Mouse (Mus musculus): Measurements from ENCODE around the gene Nr1d2.
"Not testable (repeated sequence)": the region's sequence is repeated elsewhere in the genome, so short reads cannot be mapped to it uniquely, and the experiment has no call there.

The Nr1d2 gene

DNA sequence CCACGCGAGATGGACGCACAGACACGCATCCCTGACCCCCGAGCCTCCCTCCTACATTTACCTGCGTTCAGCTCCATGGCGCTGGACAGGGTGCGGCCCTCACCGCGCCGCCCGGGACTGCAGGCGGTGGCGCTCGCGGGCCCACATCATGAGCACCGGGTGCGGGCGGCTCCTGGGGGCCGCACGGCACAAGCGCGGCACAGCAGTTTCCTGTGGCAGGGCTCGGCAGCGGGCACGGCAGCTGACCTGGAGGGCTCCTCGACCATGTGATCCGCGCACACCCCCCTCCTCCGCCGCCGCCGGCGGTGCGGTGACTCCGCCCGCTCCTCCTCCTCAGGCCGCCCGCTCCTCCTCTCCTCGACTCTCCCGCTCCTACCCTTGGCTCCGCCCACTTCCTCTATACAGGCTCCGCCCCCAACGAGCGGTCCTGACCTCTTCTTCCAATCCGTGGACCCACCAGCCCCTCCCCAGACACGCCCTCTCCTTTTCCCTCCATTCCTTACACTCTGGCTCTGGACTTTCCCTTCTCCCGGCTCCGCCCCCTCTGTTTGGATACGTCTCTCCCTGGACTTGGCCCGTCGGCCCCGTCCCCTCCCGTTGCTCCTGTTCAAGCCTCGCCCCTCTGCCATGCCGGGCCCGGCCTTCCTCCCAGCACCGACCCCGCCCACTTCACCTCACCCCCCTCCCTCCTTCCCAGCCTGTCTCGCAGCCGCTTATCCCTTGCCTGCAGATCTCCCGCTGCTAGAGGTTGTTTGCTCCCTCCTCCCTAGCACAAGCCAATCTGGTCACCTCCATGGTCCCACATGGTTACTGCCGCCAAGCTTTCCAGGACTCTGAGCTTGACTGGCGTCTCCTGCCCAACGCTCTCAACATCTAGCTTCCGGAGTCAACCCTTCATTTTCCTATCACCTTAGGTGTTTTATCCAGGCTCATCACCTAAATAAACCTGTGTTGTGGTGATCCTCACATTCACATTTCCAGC lies at the start of gene Nr1d2:
Gene Nr1d2, minus strand, starts transcription at position 378 of the 982 bp plus-strand sequence.
- peak; percentile 96 to 97 for DNase-seq (ENCODE audit: low spot score in 2 of 2)

DNA sequence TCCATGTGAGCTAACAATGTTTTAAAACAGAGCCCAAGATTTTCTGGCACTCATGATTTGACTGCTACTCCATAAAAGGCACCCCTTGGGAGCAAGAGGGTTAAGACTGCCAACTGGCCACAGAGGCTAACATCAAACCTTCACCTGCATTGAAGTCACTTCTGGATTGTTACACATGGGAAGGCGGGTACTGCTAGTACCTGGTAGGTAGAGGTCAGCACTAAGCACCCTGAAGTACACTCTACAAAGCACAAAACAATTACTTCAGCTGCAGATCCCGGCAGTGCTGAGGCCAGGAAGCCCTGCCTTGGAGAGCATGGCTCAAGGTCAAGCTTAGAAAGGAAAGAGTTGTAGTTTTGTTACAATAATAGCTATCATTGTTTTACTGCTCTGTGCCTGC lies 48.5 kb upstream of the Nr1d2 start:
- no peak for DNase-seq (ENCODE audit: low spot score in 2 of 2)

GRCm38 (mm10) chr14:18286441-18286840 lies 47.5 kb upstream of the Nr1d2 start:
- no peak for DNase-seq (ENCODE audit: low spot score in 2 of 2)

GRCm38 (mm10) chr14:18285476-18285875 lies 46.5 kb upstream of the Nr1d2 start:
- DNase-seq (ENCODE audit: low spot score in 2 of 2) = no peak

- DNase-seq (ENCODE audit: low spot score in 2 of 2) = no peak
Measured at GRCm38 (mm10) chr14:18284581-18284980, 45.7 kb upstream of the Nr1d2 start.

GRCm38 (mm10) chr14:18280375-18280774 lies 41.4 kb upstream of the Nr1d2 start:
- DNase-seq (ENCODE audit: low spot score in 2 of 2) = no peak

DNA sequence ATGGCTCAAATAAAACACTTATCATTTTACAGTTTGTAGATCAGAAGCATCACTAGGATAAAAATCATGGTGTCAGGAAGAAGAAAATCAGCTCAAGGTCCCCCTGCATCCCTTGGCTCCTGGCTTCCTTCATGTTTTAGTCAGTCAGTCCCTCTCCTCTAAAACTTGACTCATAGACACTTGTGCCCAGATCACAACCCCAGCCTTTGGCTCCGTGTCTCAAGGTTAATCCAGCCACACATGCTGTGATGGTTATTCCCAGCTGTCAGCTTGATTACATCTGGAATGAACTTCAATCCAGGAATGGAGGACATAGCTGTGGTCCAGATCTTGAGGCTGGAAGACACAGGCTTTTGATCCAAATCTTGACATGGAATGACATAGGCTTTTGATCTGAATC lies 35.6 kb upstream of the Nr1d2 start:
- no peak for DNase-seq (ENCODE audit: low spot score in 2 of 2)

GRCm38 (mm10) chr14:18271666-18272065 lies 32.7 kb upstream of the Nr1d2 start:
- no peak for DNase-seq (ENCODE audit: low spot score in 2 of 2)

DNA sequence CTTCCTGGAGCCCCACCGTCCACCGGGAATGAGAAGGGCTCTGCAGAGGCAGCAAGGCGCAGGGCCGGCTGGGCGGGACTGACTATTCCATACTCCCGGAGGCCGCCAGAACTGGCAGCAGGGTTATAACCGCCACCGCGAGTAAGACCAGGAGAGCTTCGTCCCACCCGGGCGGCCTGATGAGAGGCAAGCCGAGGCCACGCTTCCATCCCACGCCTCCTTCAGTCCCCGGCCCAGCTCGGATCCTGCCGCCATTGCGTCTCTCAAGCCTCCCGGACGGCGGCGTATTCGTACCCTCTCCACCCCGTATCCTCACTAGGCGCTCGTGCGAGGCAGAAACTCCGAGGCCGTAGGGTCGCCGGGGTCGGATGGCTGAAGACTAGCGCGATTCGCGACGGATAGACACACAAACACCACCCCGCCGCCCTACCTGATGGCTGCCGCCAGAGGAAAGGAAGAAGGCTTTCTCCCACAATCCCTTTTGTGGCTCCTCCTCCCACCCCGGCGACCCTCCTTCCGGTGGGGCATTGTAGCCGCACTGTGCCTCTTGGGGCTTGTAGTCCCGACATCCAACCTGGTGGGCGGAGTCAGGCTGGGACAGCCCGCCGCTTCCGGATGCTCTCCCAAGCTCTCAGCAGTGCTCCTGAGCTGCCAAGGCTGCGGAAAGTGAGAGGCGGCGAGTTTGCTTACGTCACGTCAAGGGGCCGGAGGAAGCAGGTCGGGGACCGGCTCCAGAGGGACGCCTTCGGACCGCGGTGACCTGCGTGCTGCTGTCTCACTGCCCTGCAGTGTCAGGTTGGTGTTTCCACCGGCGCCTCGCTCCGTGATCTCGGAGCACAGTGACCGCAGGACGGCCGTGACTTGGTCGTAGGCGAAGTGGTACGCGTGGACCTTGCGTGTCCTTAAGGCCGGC lies 31.9 kb upstream of the Nr1d2 start, which contains the start of the genes Nkiras1 and Rpl15:
Gene Nkiras1, plus strand, starts transcription at position 608 of the 913 bp plus-strand sequence.
Gene Rpl15, minus strand, starts transcription at position 863 of the 913 bp plus-strand sequence.
- peak; percentile 95 for DNase-seq (ENCODE audit: low spot score in 2 of 2)

- DNase-seq (ENCODE audit: low spot score in 2 of 2) = not testable (repeated sequence)
Measured at GRCm38 (mm10) chr14:18269947-18270528, 31.1 kb upstream of the Nr1d2 start.

GRCm38 (mm10) chr14:18263427-18263826 lies 24.5 kb upstream of the Nr1d2 start:
- no peak for DNase-seq (ENCODE audit: low spot score in 2 of 2)

GRCm38 (mm10) chr14:18261203-18261602 lies 22.3 kb upstream of the Nr1d2 start:
- DNase-seq (ENCODE audit: low spot score in 2 of 2) = no peak

- no peak for DNase-seq (ENCODE audit: low spot score in 2 of 2)
Measured at GRCm38 (mm10) chr14:18242638-18243130, 3.8 kb upstream of the Nr1d2 start.

GRCm38 (mm10) chr14:18241786-18242185 lies 2.9 kb upstream of the Nr1d2 start:
- no peak for DNase-seq (ENCODE audit: low spot score in 2 of 2)

GRCm38 (mm10) chr14:18240132-18240531 lies 1.2 kb upstream of the Nr1d2 start:
- no peak for DNase-seq (ENCODE audit: low spot score in 2 of 2)

DNA sequence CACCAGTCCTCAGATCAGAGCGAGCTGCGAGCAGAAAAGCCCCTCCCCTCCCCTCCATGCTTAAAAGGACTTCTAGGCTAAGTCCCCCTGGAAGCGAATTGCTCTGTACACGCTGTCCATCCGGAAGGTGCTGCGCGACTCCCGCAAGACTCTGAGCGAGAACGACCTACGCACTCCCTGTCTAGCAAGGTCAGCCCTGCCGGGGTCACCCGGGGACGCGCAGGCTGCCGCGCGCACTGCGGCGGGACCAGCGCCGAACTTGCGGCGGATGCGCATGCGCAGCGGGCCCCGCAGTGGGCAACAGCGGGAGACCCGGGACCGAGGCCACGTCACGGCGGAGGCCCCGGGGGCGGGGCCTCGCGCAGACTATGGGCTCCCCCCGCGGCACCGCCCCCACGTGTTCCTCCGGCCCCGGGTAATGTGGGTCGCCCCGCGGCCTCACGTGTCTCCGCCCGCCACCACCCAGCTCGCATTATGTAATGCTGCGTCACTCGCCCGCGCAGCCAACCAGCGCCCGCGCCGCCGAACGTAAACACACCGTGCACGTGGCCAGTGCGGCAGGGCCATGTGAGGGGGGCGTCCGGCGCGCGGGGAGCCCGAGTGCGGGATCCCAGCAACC lies 687 bp downstream of the Nr1d2 start:
- peak; percentile 97 to 98 for DNase-seq (ENCODE audit: low spot score in 2 of 2)

DNA sequence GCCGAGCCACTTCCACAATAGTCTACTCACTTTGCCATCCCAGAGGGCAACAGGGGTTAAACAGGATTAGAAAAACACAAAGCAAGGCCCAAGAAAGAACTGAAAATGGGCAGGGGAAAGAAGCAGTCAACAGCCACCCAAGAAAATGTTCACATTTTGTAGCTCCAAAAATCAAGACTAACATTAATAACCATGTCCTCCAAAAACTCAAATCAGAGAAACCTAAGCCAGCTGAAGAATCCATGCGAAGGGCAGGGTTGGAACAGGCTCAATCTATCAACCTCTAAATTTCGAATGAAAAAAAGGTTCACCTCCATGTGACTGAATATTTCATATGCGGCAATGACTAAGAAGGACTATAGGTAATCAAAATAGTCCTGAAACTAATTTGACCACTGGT lies 1.5 kb downstream of the Nr1d2 start:
- DNase-seq (ENCODE audit: low spot score in 2 of 2) = no peak

DNA sequence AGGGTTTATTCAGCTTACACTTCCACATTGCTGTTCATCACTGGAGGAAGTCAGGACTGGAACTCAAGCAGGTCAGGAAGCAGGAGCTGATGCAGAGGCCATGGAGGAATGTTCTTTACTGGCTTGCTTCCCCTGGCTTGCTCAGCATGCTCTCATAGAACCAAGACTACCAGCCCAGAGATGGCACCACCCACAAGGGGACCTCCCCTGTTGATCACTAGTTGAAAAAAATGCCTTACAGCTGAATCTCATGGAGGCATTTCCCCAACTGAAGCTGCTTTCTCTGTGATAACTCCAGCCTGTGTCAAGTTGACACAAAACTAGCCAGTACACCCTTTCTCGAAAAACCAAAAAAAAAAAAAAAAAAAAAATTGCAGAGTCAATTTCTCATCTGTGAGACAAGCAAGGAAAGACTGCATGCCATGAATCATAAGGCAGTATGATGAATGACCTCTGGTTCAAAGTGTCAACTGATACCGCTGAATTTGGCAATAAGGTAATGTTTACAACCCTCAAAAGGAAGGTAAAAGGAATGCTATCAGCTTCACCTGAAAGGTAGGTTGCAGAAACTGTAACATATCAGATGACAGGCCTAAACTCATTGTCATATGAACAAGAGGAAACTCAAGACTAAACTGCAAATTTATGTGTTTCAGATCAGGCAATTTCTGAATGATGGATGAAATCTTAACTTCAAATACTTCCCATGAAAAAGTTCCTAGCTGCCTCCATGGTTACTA lies 2.3 kb downstream of the Nr1d2 start:
- not testable (repeated sequence) for DNase-seq (ENCODE audit: low spot score in 2 of 2)

DNA sequence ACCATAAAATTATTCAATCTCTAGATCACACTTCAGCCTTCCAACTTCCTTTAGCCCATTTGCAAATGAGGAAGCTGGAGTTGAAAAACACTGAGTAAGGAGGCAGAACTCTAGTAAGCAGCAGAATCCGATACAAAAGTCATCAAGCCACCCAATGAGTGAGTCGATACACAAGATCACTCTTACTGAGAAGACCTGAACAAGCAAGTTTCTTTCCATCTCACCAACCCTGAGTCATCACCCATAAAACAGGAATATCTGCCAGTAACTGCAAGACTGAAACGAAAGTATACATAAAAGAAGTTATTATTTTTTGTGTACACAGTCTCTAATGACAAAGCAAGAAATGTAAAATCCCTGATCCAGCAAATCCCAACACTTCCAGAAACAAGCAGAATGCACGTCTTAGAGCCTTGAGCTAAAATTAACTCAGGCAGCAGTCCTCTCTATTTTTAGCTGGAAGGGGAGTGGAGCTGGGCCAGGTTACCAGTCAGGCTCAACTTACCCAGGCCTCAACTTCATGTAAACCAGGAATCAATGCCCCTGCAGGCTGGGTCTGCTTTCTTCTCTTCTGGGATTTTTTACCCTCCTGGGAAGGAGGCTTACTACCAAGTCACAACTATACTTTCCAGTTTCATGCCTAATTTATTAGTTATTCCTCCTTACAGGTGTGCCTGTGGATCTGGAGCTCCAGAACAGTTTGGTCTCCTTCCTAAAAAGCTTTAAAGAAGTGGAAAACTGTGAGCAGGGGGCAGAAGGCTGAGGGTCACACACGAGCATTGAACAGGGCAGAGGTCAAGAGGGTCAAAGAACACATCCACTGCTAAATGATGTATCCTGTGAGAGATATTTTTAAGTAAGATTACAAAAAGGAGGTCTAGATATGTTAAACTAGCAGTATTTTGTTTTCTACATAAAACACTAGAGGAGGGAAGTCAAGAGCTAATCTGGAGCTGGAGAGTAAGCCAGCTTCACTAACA lies 4.7 kb downstream of the Nr1d2 start:
- DNase-seq (ENCODE audit: low spot score in 2 of 2) = no peak

Data from natural killer cell, adult 2 months (primary cell).